Mouse (Mus musculus) hindbrain, postnatal 0 days (tissue): ENCODE data around the gene Qk. TPM values are rescaled to one million over a fixed set of nuclear protein-coding genes. Genes with fewer than 3 reads are reported as not detected.

Experiments used
- ATAC-seq: fragments of 200-750 bp; cut with Nextera tagmentation; 2 replicates; pipeline ENCODE4 v1.8.0; 2017; ENCODE audit warnings: mild to moderate bottlenecking, moderate TSS enrichment, moderate library complexity
- DNase-seq: peaks from one replicate; pipeline ENCODE4 v3.0.0-alpha.2; 2015; ENCODE audit warnings: low spot score
- H3K27ac ChIP-seq: fragments of 300-500 bp; sonication (generic); 2 replicates; pipeline ENCODE4 v1.5.1; 2014; ENCODE audit warnings: mild to moderate bottlenecking
- H3K27me3 ChIP-seq: fragments of 300-500 bp; sonication (generic); 2 replicates; pipeline ENCODE4 v1.6.1; 2014; ENCODE audit warnings: low read length, mixed read lengths; ENCODE audit not compliant: insufficient read depth
- H3K36me3 ChIP-seq: fragments of 300-500 bp; sonication (generic); 2 replicates; pipeline ENCODE4 v1.6.1; 2014; ENCODE audit warnings: low read length, mixed read lengths; ENCODE audit not compliant: insufficient read depth
- H3K4me1 ChIP-seq: fragments of 300-500 bp; sonication (generic); 2 replicates; pipeline ENCODE4 v1.6.1; 2014; ENCODE audit warnings: antibody characterized with exemption, low read length, mixed read lengths; ENCODE audit not compliant: insufficient read depth
- H3K4me2 ChIP-seq: fragments of 300-500 bp; sonication (generic); 2 replicates; pipeline ENCODE4 v1.6.1; 2014; ENCODE audit warnings: low read depth, mild to moderate bottlenecking, low read length, moderate library complexity, mixed read lengths
- H3K4me3 ChIP-seq: fragments of 300-500 bp; sonication (generic); 2 replicates; pipeline ENCODE4 v1.5.1; 2014; ENCODE audit warnings: low read length
- H3K9ac ChIP-seq: fragments of 300-500 bp; sonication (generic); replicated peaks from 2 replicates; pipeline ENCODE4 v1.6.1; 2014; ENCODE audit warnings: mild to moderate bottlenecking, low read length, moderate library complexity, mixed read lengths
- H3K9me3 ChIP-seq: fragments of 300-500 bp; sonication (generic); 2 replicates; pipeline ENCODE4 v1.6.1; 2016; ENCODE audit warnings: low read length, mixed read lengths
- CTCF ChIP-seq: IDR thresholded peaks from 2 replicates; pipeline ENCODE4 v1.5.1; 2016; ENCODE audit warnings: antibody characterized with exemption, control low read depth, low read depth
- WGBS: fragments of 180-500 bp; shearing (Covaris S2); extraction: QIAGEN DNeasy Blood & Tissue Kit; methylation state at CpG from one replicate; pipeline ENCODE4 v1.1.7; 2014; 5-methylcytosine and 5-hydroxymethylcytosine counted together
- polyA plus RNA-seq: library from polyadenylated mRNA; unstranded; fragments of >200 nt; fragmentation: Nextera tagmentation; extraction: Ambion mirVana; gene quantifications from 2 replicates; pipeline ENCODE4 v1.2.1, GENCODE M21; 2015
- total RNA-seq: library from RNA; depleted of rRNA; stranded (reverse); fragments of >200 nt; gene quantifications from 2 replicates; pipeline ENCODE4 v1.2.3, GENCODE M21; 2014

Qk gene
- total and polyA plus RNA-seq, 2 experiments from 2014 or later: 66.7 to 482 TPM

GRCm38 (mm10) chr17:10152808-10153413 is 166.7 kb downstream of the Qk start:
- no peak overlapping the region for H3K27ac ChIP-seq
- no peak overlapping the region for H3K4me2 ChIP-seq
- H3K36me3 ChIP-seq: no peaks in the 10 kb centered on the region
- no peaks in the 10 kb centered on the region for H3K4me1 ChIP-seq
- H3K27me3 ChIP-seq: no peaks in the 10 kb centered on the region
- H3K4me3 ChIP-seq: no peak overlapping the region
- DNase-seq (no peak), ATAC-seq (no peak)
- TF ChIP-seq CTCF: no peak
- no peak overlapping the region for H3K9ac ChIP-seq
- H3K9me3 ChIP-seq: no peaks in the 10 kb centered on the region
- 59% methylated on average over 8 of the region's 8 CpGs for WGBS
